Mouse (Mus musculus): ENCODE results near the gene Gtdc1. TPM values are rescaled to one million over a fixed set of nuclear protein-coding genes. Genes with fewer than 3 reads are reported as not detected.

Gene Gtdc1
- total and polyA plus RNA-seq, 2 experiments from 2014 or later, result 11.9 to 13.9 TPM

DNA sequence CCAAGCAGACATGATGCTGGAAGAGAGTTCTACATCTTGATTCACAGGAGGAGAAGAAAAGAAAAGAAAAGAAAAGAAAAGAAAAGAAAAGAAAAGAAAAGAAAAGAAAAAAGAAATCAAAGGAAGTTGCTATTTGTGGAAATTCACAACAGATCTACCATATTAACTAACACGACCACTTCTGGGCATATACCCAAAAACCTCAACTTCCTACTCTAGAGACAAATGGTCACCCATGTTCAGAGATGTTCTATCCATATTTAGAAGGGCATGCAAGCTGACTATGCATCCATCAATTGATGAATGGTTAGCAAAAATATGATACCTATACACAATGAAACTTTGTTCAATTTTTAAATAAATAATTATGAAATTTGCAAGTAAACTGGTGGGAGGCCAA is 79.3 kb downstream of the Gtdc1 start:
- no peaks in the 10 kb centered on the region for H3K27me3 ChIP-seq (ENCODE audit: control insufficient read depth, insufficient read depth, low read length)
- 75% methylated on average over 1 of the region's 1 CpGs for WGBS
- H3K4me1 ChIP-seq (ENCODE audit: control insufficient read depth, insufficient read depth), result no peaks in the 10 kb centered on the region
- no peak overlapping the region for H3K9ac ChIP-seq (replicated peaks; ENCODE audit: low read depth, low read length)
- H3K4me2 ChIP-seq (ENCODE audit: low read depth, low read length), result no peak overlapping the region
- H3K4me3 ChIP-seq (ENCODE audit: low read depth, low read length), result no peak overlapping the region
- ATAC-seq (ENCODE audit: insufficient read depth, low read depth), result no peak
- H3K9me3 ChIP-seq (replicated peaks; ENCODE audit: control insufficient read depth, low read length), result peaks cover 11% of the 10 kb centered on the region; the same call in 1 of the 2 replicates
- no peak for TF ChIP-seq EP300 (IDR thresholded peaks at IDR 0.05; ENCODE audit: low read depth)
- TF ChIP-seq CTCF (IDR thresholded peaks at IDR 0.05; ENCODE audit: low read depth), result no peak
- no peak for DNase-seq (ENCODE audit: low spot score)
- H3K27ac ChIP-seq (ENCODE audit: low read depth), result no peak overlapping the region
- H3K36me3 ChIP-seq (replicated peaks; ENCODE audit: control insufficient read depth, insufficient read depth, low read length), result peaks cover 9% of the 10 kb centered on the region; the same call in 1 of the 2 replicates

DNA sequence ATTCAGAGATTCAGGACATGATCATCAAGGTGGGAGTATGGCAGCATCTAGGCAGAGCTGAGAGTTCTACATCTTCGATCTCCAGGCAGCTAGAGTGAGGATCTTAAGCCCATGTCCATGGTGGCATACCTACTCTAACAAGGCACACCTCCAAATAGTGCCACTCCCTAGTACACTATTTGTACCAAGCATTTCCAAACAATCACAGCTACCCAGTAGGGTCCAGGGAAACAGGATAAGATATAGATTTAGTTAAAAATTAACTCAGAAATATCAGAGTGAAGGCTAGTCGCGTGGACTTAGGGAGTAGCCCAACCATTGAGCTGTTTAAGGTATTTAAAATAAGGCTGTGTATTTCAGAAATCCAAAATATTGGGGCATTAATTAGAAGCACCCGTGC is 82.0 kb downstream of the Gtdc1 start:
- WGBS, result 90% methylated on average over 4 of the region's 4 CpGs

DNA sequence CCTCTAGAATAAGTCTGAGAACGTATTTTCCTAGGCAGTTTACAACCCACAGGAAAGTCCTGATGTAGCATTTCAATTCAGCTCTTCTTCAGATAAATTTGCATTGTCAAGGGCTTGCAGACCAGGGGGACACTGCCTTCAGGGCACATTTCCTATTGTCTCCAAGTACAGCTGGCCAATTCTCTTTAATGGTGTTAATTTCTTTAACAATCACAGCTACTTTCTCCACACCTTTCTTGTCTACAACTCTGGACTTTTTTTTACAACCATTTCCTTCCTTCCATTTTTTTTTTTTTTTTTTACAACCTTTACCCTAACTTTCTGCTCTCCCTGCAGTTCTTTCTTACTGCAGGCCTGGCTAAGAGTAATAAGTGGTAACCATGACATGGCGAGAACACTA is 97.7 kb downstream of the Gtdc1 start:
- ATAC-seq (ENCODE audit: insufficient read depth, low read depth), result no peak
- no peak overlapping the region for H3K4me3 ChIP-seq (ENCODE audit: low read depth, low read length)
- no peak overlapping the region for H3K9ac ChIP-seq (replicated peaks; ENCODE audit: low read depth, low read length)
- H3K27me3 ChIP-seq (ENCODE audit: control insufficient read depth, insufficient read depth, low read length), result no peaks in the 10 kb centered on the region
- H3K4me2 ChIP-seq (ENCODE audit: low read depth, low read length), result no peak overlapping the region
- no peak for TF ChIP-seq CTCF (IDR thresholded peaks at IDR 0.05; ENCODE audit: low read depth)
- TF ChIP-seq EP300 (IDR thresholded peaks at IDR 0.05; ENCODE audit: low read depth), result no peak
- no peaks in the 10 kb centered on the region for H3K4me1 ChIP-seq (ENCODE audit: control insufficient read depth, insufficient read depth)
- WGBS, result 66% methylated on average over 2 of the region's 2 CpGs
- H3K9me3 ChIP-seq (replicated peaks; ENCODE audit: control insufficient read depth, low read length), result no peaks in the 10 kb centered on the region
- H3K27ac ChIP-seq (ENCODE audit: low read depth), result no peak overlapping the region
- H3K36me3 ChIP-seq (replicated peaks; ENCODE audit: control insufficient read depth, insufficient read depth, low read length), result no peaks in the 10 kb centered on the region
- no peak for DNase-seq (ENCODE audit: low spot score)

More for the DNA sequence above, 82.0 kb downstream of the Gtdc1 start:
- DNase-seq (ENCODE audit: low spot score) (no peak), ATAC-seq (ENCODE audit: insufficient read depth, low read depth) (no peak)
- Histone ChIP-seq H3K27ac (ENCODE audit: low read depth) (no peak overlapping the region), H3K9ac (replicated peaks; ENCODE audit: low read depth, low read length) (no peak overlapping the region), H3K9me3 (replicated peaks; ENCODE audit: control insufficient read depth, low read length) (no peaks in the 10 kb centered on the region), H3K27me3 (ENCODE audit: control insufficient read depth, insufficient read depth, low read length) (no peaks in the 10 kb centered on the region), H3K4me1 (ENCODE audit: control insufficient read depth, insufficient read depth) (no peaks in the 10 kb centered on the region), H3K4me3 (ENCODE audit: low read depth, low read length) (no peak overlapping the region), H3K36me3 (replicated peaks; ENCODE audit: control insufficient read depth, insufficient read depth, low read length) (no peaks in the 10 kb centered on the region), H3K4me2 (ENCODE audit: low read depth, low read length) (no peak overlapping the region)
- no peak for TF ChIP-seq EP300 (IDR thresholded peaks at IDR 0.05; ENCODE audit: low read depth)
- no peak for TF ChIP-seq CTCF (IDR thresholded peaks at IDR 0.05; ENCODE audit: low read depth)

DNA sequence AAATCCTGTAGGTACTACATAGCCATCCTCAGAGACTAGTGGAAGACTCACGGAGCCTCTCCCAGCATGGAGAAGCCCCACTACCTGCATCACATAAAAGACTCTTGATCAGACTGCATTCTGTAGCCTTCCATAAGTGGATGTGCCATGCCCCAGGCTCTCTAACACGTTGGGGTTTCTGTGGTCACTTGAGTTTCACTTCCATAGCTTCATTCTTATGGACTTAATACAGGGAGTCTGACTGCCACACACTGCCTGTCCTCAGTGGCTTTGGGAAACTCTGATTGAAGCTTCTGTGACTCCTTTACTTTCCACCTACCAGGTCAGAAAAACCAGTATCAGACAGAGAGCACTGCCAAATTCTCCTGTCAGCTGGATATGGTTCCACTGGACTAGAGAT is 98.1 kb downstream of the Gtdc1 start:
- Histone ChIP-seq H3K27me3 (ENCODE audit: control insufficient read depth, insufficient read depth, low read length) (no peaks in the 10 kb centered on the region), H3K9ac (replicated peaks; ENCODE audit: low read depth, low read length) (no peak overlapping the region), H3K27ac (ENCODE audit: low read depth) (no peak overlapping the region), H3K9me3 (replicated peaks; ENCODE audit: control insufficient read depth, low read length) (no peaks in the 10 kb centered on the region), H3K4me3 (ENCODE audit: low read depth, low read length) (no peak overlapping the region), H3K36me3 (replicated peaks; ENCODE audit: control insufficient read depth, insufficient read depth, low read length) (no peaks in the 10 kb centered on the region), H3K4me1 (ENCODE audit: control insufficient read depth, insufficient read depth) (no peaks in the 10 kb centered on the region), H3K4me2 (ENCODE audit: low read depth, low read length) (no peak overlapping the region)
- TF ChIP-seq EP300 (IDR thresholded peaks at IDR 0.05; ENCODE audit: low read depth), result no peak
- no peak for TF ChIP-seq CTCF (IDR thresholded peaks at IDR 0.05; ENCODE audit: low read depth)
- WGBS, result 79% methylated on average over 2 of the region's 2 CpGs
- no peak for ATAC-seq (ENCODE audit: insufficient read depth, low read depth)
- DNase-seq (ENCODE audit: low spot score), result no peak

DNA sequence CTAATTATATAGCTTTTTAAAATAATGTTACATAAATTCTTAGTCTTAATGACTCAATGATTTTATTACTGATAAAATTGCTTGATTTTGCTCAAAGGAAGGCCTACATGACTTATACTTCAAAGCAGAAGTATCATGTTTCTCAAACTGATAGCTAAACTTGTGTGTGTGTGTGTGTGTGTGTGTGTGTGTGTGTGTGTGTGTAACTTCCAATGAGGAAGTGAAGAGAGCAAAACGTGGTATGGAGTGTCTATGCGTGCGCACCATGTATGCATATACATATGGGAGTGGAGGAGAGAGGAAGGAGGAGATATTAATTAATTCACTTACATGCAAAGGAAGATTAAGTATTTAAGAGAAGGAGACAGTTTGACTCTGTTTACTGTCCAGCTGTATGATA is 100.8 kb downstream of the Gtdc1 start:
- no peak for ATAC-seq (ENCODE audit: insufficient read depth, low read depth)
- Histone ChIP-seq H3K27ac (ENCODE audit: low read depth) (no peak overlapping the region), H3K4me2 (ENCODE audit: low read depth, low read length) (no peak overlapping the region), H3K4me3 (ENCODE audit: low read depth, low read length) (no peak overlapping the region), H3K9me3 (replicated peaks; ENCODE audit: control insufficient read depth, low read length) (no peaks in the 10 kb centered on the region), H3K9ac (replicated peaks; ENCODE audit: low read depth, low read length) (no peak overlapping the region), H3K4me1 (ENCODE audit: control insufficient read depth, insufficient read depth) (no peaks in the 10 kb centered on the region), H3K27me3 (ENCODE audit: control insufficient read depth, insufficient read depth, low read length) (no peaks in the 10 kb centered on the region), H3K36me3 (replicated peaks; ENCODE audit: control insufficient read depth, insufficient read depth, low read length) (no peaks in the 10 kb centered on the region)
- 84% methylated on average over 3 of the region's 3 CpGs for WGBS
- no peak for DNase-seq (ENCODE audit: low spot score)
- TF ChIP-seq EP300 (IDR thresholded peaks at IDR 0.05; ENCODE audit: low read depth) (no peak), CTCF (IDR thresholded peaks at IDR 0.05; ENCODE audit: low read depth) (no peak)

DNA sequence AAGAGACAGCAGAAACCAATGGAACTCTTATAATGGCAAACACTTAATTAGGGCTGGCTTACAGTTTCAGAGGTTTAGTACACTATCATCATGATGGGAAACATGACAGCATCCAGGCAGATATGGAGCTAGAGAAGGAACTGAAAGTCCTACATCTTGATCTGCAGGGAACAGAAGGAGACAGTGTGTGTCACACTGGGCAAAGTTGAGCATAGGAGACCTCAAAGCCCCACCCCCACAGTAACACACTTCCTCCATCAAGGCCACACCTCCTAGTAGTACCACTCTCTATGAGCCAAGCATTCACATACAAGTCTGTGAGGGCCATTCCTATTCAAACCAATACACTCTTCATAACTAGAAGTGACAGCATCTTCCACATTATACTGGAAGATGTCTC is 109.7 kb downstream of the Gtdc1 start:
- H3K27me3 ChIP-seq (ENCODE audit: control insufficient read depth, insufficient read depth, low read length), result no peaks in the 10 kb centered on the region
- no peak for DNase-seq (ENCODE audit: low spot score)
- no peak overlapping the region for H3K9ac ChIP-seq (replicated peaks; ENCODE audit: low read depth, low read length)
- ATAC-seq (ENCODE audit: insufficient read depth, low read depth), result no peak
- H3K4me1 ChIP-seq (ENCODE audit: control insufficient read depth, insufficient read depth), result no peaks in the 10 kb centered on the region
- no peak for TF ChIP-seq CTCF (IDR thresholded peaks at IDR 0.05; ENCODE audit: low read depth)
- TF ChIP-seq EP300 (IDR thresholded peaks at IDR 0.05; ENCODE audit: low read depth), result no peak
- H3K4me3 ChIP-seq (ENCODE audit: low read depth, low read length), result no peak overlapping the region
- H3K36me3 ChIP-seq (replicated peaks; ENCODE audit: control insufficient read depth, insufficient read depth, low read length), result no peaks in the 10 kb centered on the region
- H3K27ac ChIP-seq (ENCODE audit: low read depth), result no peak overlapping the region
- no peak overlapping the region for H3K4me2 ChIP-seq (ENCODE audit: low read depth, low read length)
- H3K9me3 ChIP-seq (replicated peaks; ENCODE audit: control insufficient read depth, low read length), result no peaks in the 10 kb centered on the region

Data from heart, postnatal 0 days (tissue).